Mouse (Mus musculus) gastrocnemius, postnatal 36 days (tissue): ENCODE results near the gene Sypl. TPM values are rescaled to one million over a fixed set of nuclear protein-coding genes. Genes with fewer than 3 reads are reported as not detected.

Experiments
- DNase-seq, 2 experiments: peaks; one replicate each; pipeline ENCODE4 v3.0.0; 2022
- intact Hi-C: fragments of 180-260 bp; cut with DNase I; formaldehyde crosslinking; loops from one replicate; pipeline ENCODE4 v1.15.1; 2025
- total RNA-seq, 2 experiments: library from RNA; stranded (reverse); gene quantifications; 2 replicates each; pipeline ENCODE4 v1.2.3; 2021

Gene Sypl
- total RNA-seq, 2 experiments from 2014 or later = 153 to 169 TPM

DNA sequence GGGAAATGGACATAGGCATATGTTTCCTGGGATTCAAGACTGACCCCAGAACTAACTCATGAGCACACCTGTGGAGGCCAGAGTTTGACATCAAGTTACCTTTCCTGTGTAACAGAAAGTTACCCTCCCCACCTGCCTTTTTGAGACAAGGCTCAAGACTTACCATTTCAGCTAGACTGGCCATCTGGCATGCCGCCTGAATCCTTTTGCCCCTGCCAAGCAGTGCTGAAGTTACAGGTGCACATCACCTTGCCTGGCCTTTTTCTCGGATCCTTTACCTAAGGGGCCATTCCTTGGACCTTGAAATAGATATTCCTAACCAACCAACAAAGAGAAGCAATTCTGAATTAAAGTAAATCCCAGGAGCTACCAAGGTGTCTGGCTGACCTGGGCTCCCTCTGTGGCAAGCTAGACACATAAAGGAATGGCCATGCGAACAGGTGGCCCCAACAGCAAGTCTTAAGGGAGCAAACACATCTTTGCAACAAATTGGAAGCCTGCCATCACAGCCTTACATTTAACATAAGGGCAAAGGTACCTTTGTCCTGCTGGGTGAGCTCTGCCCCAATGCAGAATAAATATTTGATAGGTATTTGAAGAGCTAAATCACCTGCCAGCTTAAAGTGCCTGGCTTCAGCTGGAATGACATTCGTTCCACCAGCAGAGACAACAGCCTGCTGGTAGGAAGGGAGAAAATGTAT, 17.3 kb upstream of the Sypl start:
- DNase-seq = no peak
- intact Hi-C loops = no loop called here

- intact Hi-C loops = no loop called here
- no peak for DNase-seq
These were observed 12.6 kb upstream of the Sypl start for GRCm38 (mm10) chr12:32941141-32941540.

GRCm38 (mm10) chr12:32943347-32943746, 10.3 kb upstream of the Sypl start:
- intact Hi-C loops = no loop called here

DNA sequence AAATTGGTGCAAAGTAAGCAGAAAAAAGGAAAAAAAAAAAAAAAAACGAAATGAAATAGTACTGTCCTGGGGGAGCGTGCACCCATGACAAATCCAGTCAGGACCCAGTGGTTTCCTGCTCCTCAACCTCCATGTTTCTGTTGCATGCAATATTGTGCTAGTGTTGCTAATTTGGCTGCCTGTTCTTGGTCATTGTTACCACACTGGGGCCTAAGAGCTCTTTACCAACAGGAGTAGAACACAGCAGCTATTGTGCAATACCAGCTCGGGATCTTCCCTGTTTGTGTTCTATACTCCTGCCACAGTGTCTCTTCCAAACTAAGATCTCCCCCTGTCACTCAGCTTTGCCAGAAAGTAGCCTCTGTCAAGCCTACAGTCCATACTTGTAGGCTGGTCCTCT, 9.7 kb upstream of the Sypl start:
- no peak for DNase-seq
- intact Hi-C loops = no loop called here

More at GRCm38 (mm10) chr12:32943347-32943746, 10.3 kb upstream of the Sypl start:
- DNase-seq = no peak

GRCm38 (mm10) chr12:32944884-32945454, 8.7 kb upstream of the Sypl start:
- intact Hi-C loops = no loop called here

GRCm38 (mm10) chr12:32946376-32946775, 7.3 kb upstream of the Sypl start:
- intact Hi-C loops = no loop called here
- DNase-seq = no peak

More at GRCm38 (mm10) chr12:32944884-32945454, 8.7 kb upstream of the Sypl start:
- DNase-seq = no peak

DNA sequence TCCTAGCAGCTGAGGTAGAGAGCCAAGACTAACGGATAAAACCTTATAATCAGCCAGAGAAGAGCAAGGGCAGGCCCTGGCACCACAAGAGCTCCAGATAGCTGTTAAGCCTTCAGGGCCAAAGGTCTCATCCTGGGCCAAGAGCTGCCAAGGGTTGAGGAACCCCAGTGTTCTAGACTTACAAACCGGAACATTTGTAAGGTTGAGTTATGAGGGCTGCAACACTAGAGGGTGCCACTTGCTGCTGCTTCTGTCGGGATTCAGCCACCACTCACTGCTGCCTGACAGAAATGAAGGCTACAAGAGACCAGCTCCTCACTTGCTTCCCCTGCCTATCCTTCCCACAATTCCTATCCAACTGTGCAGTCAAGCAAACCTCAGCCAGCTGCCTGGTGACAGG, 1.3 kb upstream of the Sypl start:
- DNase-seq = peak in 1 of 2 experiments; percentile 7
- intact Hi-C loops = loop anchor here (5.0 kb wide), 1 partner anchor 55 kb away; no protein-coding TSS in a partner anchor

DNA sequence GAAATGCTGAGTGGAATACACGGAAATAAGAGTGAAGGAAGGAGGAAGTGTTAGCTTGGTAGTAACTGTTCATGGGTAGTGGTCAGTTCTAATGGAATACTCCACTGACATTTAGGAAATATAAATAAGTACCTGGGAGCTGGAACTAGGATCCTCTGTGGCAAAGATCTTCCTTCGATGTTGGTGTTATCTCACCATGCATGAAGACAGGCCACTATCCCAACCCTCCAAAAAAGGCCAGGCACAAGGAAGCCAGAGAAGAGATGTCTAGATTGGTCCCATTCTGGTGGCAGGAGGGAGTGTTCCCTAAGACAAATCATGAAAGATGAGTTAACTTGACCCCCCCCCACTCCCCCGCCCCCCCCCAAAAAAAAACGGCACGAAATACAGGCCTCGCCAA, 625 bp upstream of the Sypl start:
- intact Hi-C loops = loop anchor here (5.0 kb wide), 1 partner anchor 54 kb away; no protein-coding TSS in a partner anchor
- no peak for DNase-seq

DNA sequence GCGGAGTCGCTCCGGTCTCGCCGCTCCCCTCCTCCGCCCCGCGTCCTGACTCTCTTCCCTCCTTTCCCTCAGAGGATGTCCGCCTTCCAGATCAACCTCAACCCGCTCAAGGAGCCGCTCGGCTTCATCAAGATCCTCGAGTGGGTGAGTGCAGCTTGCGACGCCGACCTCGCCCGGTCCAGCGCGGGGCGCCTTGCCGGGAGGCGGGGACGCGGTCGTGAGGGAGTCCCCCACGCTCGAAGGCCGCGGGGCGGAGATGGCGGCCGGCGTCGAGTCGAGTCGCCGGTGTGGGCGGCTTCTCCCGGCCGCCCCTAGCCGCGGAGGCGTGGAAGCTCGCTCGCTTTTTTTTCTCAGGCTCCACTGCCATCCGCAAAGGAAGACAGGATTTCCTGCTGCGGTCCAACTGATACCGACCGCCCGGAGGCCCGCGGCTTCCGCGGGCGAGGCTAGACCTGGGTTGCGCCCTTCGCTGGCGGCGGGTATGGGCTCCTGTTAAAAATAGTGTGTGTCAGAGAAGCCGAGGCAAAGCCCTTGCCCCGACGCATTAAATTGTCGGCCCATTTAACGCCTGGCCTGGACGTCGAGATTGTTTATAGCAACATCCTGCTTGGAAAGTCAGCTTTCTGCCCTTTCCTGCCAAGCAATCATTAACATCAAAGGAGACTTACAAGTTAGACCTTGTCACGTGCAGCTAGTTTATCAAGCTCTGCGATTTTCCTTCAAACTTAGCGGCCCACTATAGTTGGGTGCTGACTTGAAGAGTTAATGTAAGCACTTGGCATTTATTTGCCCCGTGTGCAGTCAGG, 728 bp downstream of the Sypl start:
- DNase-seq = peak in 1 of 2 experiments; percentile 86
- intact Hi-C loops = loop anchor here (5.0 kb wide), 2 partner anchors 37 to 53 kb away; no protein-coding TSS in a partner anchor

- DNase-seq = no peak
- intact Hi-C loops = loop anchor here (5.0 kb wide), 1 partner anchor 38 kb away; no protein-coding TSS in a partner anchor
These were observed 1.3 kb downstream of the Sypl start for GRCm38 (mm10) chr12:32955037-32955436.

DNA sequence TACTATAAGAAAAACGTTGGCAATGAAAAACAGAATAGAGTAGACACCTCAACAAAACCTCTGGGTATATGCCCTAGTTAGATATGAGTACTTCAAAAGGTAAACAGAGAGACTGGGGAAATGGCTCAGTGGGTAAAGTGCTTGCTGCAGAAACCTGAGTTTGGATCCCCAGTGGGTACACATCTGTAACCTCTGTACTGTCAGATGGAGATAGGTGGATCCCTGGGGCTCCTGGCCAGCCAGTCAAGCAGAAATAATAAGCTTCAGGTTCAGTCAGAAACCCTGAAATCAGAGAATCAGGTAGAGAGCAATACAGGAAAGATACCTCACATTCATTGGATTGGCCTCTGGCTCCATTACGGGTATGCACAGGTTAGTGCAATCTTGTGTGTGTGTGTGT, 3.5 kb downstream of the Sypl start:
- intact Hi-C loops = loop anchor here (5.0 kb wide), 1 partner anchor 40 kb away; no protein-coding TSS in a partner anchor
- no peak for DNase-seq

DNA sequence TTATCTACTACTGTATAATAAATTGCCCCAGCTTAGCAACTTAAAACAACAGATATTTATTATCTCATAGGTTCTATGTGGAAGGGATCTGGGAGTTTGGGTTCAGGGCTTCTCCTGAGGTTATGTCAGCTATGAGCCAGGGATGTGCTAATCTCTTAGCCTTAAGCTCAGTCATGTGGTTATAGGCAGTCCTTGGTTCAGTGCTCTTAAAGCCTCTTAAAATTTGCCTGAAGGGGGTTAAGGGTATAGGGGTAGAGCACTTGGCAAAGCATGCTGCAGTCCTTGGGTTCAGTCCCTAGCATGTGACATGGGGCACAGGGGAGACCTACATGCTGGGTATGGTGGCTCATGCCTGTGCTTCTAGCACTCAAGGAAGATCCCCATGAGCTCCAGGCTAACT, 8.4 kb downstream of the Sypl start:
- intact Hi-C loops = no loop called here
- DNase-seq = no peak

GRCm38 (mm10) chr12:32963858-32964257, 10.2 kb downstream of the Sypl start:
- intact Hi-C loops = no loop called here
- DNase-seq = no peak

- DNase-seq = no peak
- intact Hi-C loops = loop anchor here (5.0 kb wide), 1 partner anchor 35 kb away; no protein-coding TSS in a partner anchor
These were observed 18.6 kb downstream of the Sypl start for GRCm38 (mm10) chr12:32972287-32972686.

- intact Hi-C loops = loop anchor here (5.0 kb wide), 1 partner anchor 32 kb away; no protein-coding TSS in a partner anchor
These were observed 21.2 kb downstream of the Sypl start for GRCm38 (mm10) chr12:32974893-32975292.

GRCm38 (mm10) chr12:32975501-32975900, 21.8 kb downstream of the Sypl start:
- DNase-seq = no peak
- intact Hi-C loops = no loop called here

More at GRCm38 (mm10) chr12:32974893-32975292, 21.2 kb downstream of the Sypl start:
- DNase-seq = no peak

- intact Hi-C loops = no loop called here
- no peak for DNase-seq
These were observed 28.9 kb downstream of the Sypl start for GRCm38 (mm10) chr12:32982631-32983030.

DNA sequence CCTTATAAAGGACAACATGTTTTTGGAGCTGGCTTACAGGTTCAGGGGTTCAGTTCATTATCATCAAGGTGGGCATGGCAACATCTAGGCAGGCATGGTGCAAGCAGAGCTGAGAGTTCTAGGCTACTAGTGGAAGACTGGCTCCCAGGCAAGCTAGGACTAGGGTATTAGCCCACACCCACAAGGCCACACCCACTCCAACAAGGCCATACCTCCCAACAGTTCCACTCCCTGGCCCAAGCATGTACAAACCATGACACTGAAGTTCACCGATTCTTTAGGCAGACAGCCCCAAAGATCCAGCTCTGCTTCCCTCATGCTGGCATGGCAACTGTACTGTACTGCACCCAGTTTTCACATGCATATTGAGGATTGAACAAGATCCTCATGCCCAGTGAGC, 29.4 kb downstream of the Sypl start:
- intact Hi-C loops = no loop called here

GRCm38 (mm10) chr12:32986284-32986683, 32.6 kb downstream of the Sypl start:
- DNase-seq = no peak
- intact Hi-C loops = no loop called here

More for the DNA sequence above, 29.4 kb downstream of the Sypl start:
- no peak for DNase-seq

DNA sequence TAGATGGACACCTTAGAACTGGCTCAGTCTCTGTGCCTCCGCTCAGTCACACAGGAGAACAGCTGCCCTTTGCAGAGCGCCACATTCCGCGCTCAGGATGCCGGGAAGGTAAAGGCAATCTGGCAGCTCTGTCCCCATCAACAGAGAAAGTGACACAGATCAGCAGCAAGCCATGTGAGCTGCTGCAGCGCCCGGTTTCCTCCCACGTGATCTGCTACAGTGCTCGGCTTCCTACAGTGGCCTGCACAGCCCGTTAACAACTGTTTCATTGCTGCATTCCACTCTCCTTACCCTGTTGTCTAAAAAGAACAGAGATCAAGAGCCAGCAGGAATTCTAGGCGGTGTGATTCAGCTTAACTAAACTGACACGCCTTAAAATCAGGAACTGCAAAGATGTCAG, 36.0 kb downstream of the Sypl start:
- DNase-seq = no peak
- intact Hi-C loops = no loop called here

DNA sequence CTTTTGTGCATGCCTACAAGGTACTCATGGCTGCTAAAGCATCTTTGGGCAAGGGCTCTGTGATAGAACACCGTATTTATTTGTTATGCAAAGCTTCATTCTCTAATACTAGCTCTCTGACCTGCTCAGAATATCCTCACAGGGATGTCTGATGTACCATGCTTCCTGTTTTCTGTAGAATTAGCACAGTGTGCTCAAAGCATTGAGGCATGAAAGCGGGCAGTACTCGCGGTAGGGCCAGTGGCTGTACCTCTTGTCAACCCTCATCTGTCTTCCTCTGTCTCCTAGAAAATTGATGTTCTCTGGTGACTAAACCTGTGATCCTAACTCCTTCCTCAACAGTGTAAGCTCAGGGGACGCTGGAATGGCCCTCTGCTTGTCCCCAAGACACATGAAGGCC, 40.4 kb downstream of the Sypl start:
- intact Hi-C loops = no loop called here
- DNase-seq = no peak
